Mouse (Mus musculus) activated CD4-positive, CD25-positive, alpha-beta regulatory T cell, adult 4 months (primary cell): Measurements from ENCODE around the gene Dock6. TPM values are rescaled to one million over a fixed set of nuclear protein-coding genes. Genes with fewer than 3 reads are reported as not detected.
A peak's percentile ranks its signal among the peaks of the same experiment; 100 is the strongest.
"Not testable (repeated sequence)": the region's sequence is repeated elsewhere in the genome, so short reads cannot be mapped to it uniquely, and the experiment has no call there.

Experiments used
- ATAC-seq: one replicate; pipeline ENCODE4 v1.8.0; 2017
- polyA plus RNA-seq, 2 experiments: library from polyadenylated mRNA; unstranded; fragments of 100-300 nt; shearing (Covaris generic); gene quantifications; one replicate each; pipeline ENCODE4 v1.2.1; 2017

Dock6 gene
- polyA plus RNA-seq, 2 experiments from 2014 or later = 0.94 to 1.8 TPM

- no peak for ATAC-seq
Observed at GRCm38 (mm10) chr9:21774353-21774752, 78.1 kb downstream of the Dock6 start.

GRCm38 (mm10) chr9:21773396-21773795 lies 79.0 kb downstream of the Dock6 start:
- ATAC-seq = not testable (repeated sequence)

GRCm38 (mm10) chr9:21769558-21770183 lies 82.8 kb downstream of the Dock6 start:
- ATAC-seq = no peak

- no peak for ATAC-seq
Observed at GRCm38 (mm10) chr9:21768511-21769411, 83.7 kb downstream of the Dock6 start.

- ATAC-seq = no peak
Observed at GRCm38 (mm10) chr9:21767896-21768295, 84.5 kb downstream of the Dock6 start.

GRCm38 (mm10) chr9:21764084-21764999 lies 88.1 kb downstream of the Dock6 start:
- ATAC-seq = no peak

GRCm38 (mm10) chr9:21762135-21762534 lies 90.3 kb downstream of the Dock6 start:
- ATAC-seq = no peak

- peak; percentile 98 for ATAC-seq
Observed at GRCm38 (mm10) chr9:21760155-21761088, 92.0 kb downstream of the Dock6 start, which contains the start of gene Spc24. Gene Spc24 (minus strand): TSS chr9:21760303.

GRCm38 (mm10) chr9:21759718-21760117 lies 92.7 kb downstream of the Dock6 start:
- no peak for ATAC-seq

- no peak for ATAC-seq
Observed at GRCm38 (mm10) chr9:21758576-21759529, 93.6 kb downstream of the Dock6 start.

- no peak for ATAC-seq
Observed at GRCm38 (mm10) chr9:21754516-21755321, 97.7 kb downstream of the Dock6 start.

GRCm38 (mm10) chr9:21754003-21754402 lies 98.4 kb downstream of the Dock6 start:
- no peak for ATAC-seq

- no peak for ATAC-seq
Observed at GRCm38 (mm10) chr9:21752252-21752792, 100.1 kb downstream of the Dock6 start.

GRCm38 (mm10) chr9:21751347-21751746 lies 101.1 kb downstream of the Dock6 start:
- no peak for ATAC-seq

- no peak for ATAC-seq
Observed at GRCm38 (mm10) chr9:21750370-21750769, 102.1 kb downstream of the Dock6 start.
